Mouse (Mus musculus): ENCODE data around the gene Tefm. TPM values are rescaled to one million over a fixed set of nuclear protein-coding genes. Genes with fewer than 3 reads are reported as not detected.

Tefm gene
- 12.3 and 12.5 TPM in 2 replicates for polyA plus RNA-seq (2015; fragmentation: Nextera tagmentation; extraction: Ambion mirVana)

GRCm38 (mm10) chr11:80141825-80142521, at the start of gene Tefm:
Gene Tefm (minus strand): TSS chr11:80142175.

GRCm38 (mm10) chr11:80183705-80184255, 41.8 kb upstream of the Tefm start, which contains the start of gene Rnf135:
Gene Rnf135 (plus strand): TSS chr11:80183851.

GRCm38 (mm10) chr11:80153857-80154495, 12.0 kb upstream of the Tefm start, which contains the start of gene Adap2:
Gene Adap2 (plus strand): TSS chr11:80154105.

GRCm38 (mm10) chr11:80088917-80089816, 52.8 kb downstream of the Tefm start, which contains the start of gene Atad5:
Gene Atad5 (plus strand): TSS chr11:80089400.

Other genes with a start within 250 kb of the Tefm start
- gene Utp6, start 179.8 kb downstream of the Tefm start, polyA plus RNA-seq (2015; fragmentation: Nextera tagmentation; extraction: Ambion mirVana): 25.1 and 28.4 TPM in 2 replicates
- 33.6 and 34.4 TPM in 2 replicates for gene Suz12, start 149.1 kb downstream of the Tefm start, polyA plus RNA-seq (2015; fragmentation: Nextera tagmentation; extraction: Ambion mirVana)
- 97.9 and 110 TPM in 2 replicates for gene Crlf3, start 61.2 kb downstream of the Tefm start, polyA plus RNA-seq (2015; fragmentation: Nextera tagmentation; extraction: Ambion mirVana)
- 14.4 and 16.7 TPM in 2 replicates for gene Atad5, start 52.8 kb downstream of the Tefm start, polyA plus RNA-seq (2015; fragmentation: Nextera tagmentation; extraction: Ambion mirVana)
- gene Adap2, start 11.9 kb upstream of the Tefm start, polyA plus RNA-seq (2015; fragmentation: Nextera tagmentation; extraction: Ambion mirVana): 3.2 and 4.0 TPM in 2 replicates
- 6.5 and 7.6 TPM in 2 replicates for gene Rnf135, start 41.7 kb upstream of the Tefm start, polyA plus RNA-seq (2015; fragmentation: Nextera tagmentation; extraction: Ambion mirVana)
- 18.3 and 22.2 TPM in 2 replicates for gene Rhot1, start 66.8 kb upstream of the Tefm start, polyA plus RNA-seq (2015; fragmentation: Nextera tagmentation; extraction: Ambion mirVana)
- gene Rhbdl3, start 158.7 kb upstream of the Tefm start, polyA plus RNA-seq (2015; fragmentation: Nextera tagmentation; extraction: Ambion mirVana): 1.1 and 1.4 TPM in 2 replicates
- 10.9 and 11.1 TPM in 2 replicates for gene 5730455P16Rik, start 235.9 kb upstream of the Tefm start, polyA plus RNA-seq (2015; fragmentation: Nextera tagmentation; extraction: Ambion mirVana)
- 142 and 144 TPM in 2 replicates for gene Zfp207, start 241.1 kb upstream of the Tefm start, polyA plus RNA-seq (2015; fragmentation: Nextera tagmentation; extraction: Ambion mirVana)

Data from spleen, postnatal 0 days (tissue).